Mouse (Mus musculus) left cerebral cortex, adult 9 months (tissue): ENCODE results near the gene Mrpl51.

Experiments
- DNase-seq, 2 experiments: peaks; one replicate each; pipeline ENCODE4 v3.0.0; 2022; ENCODE audit warnings: low spot score in 2 of 2

The Mrpl51 gene

GRCm38 (mm10) chr6:125232516-125232915, 40.9 kb downstream of the Mrpl51 start:
- DNase-seq, result no peak

DNA sequence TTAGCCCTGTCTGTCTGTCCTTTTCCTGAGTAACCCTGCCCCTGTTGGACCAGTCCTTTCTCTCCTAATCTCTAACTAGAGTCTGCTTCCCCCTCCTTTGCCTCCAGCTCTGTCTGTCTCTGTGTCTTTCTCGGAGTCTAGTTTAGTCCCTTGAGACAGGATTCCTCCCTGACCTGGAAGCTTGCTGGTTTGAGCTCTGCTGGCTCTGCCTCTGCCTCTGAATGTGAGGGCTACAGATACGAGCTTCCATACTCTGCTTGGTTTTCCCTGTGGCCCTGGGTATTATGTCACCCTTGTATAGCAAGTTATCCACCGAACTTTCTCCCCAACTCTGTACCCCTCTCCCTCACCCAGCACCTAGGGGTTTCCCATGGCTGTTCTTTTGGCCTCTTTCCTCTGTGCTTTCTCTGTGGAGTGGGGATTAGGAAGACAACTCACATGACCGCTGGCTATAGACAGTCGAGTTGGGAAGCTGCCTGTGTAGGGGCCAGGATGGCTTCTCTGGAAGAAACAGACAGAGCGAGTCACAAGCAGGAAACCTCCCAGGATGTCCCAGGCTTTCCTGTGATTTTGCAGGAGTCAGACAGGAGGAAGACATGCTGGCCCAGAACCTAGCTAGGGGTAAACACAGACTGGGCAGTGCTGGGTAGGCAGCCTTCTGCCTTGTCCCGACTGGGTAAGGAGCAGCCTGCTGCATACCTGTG, 42.4 kb downstream of the Mrpl51 start:
- DNase-seq, result no peak

GRCm38 (mm10) chr6:125234520-125234828, 42.9 kb downstream of the Mrpl51 start:
- no peak for DNase-seq

GRCm38 (mm10) chr6:125236341-125236740, 44.7 kb downstream of the Mrpl51 start:
- DNase-seq, result no peak

GRCm38 (mm10) chr6:125236782-125237181, 45.2 kb downstream of the Mrpl51 start, which contains the start of gene Cd27:
Cd27 (minus strand) TSS chr6:125237010.
- no peak for DNase-seq

DNA sequence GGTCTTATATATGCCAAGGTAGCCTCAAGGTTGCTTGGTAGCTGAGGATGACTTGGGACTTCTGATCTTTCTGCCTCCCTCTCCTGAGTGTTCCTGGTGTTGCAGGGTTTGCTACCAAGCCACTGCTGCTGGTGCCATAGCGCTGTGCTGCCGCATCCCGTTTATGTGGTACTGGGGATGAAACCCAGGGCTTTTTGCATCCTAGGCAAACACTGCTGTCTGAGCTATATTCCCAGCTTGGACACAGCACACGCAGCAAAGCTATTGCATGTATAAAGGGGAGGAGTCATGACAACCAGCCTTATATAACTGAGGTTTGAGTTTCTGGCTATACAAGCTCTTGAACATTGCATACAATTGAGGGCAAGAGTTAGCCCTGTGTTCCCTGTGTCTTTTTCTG, 45.8 kb downstream of the Mrpl51 start:
- DNase-seq, result no peak

- no peak for DNase-seq
Measured at GRCm38 (mm10) chr6:125238396-125238795, 46.8 kb downstream of the Mrpl51 start.

DNA sequence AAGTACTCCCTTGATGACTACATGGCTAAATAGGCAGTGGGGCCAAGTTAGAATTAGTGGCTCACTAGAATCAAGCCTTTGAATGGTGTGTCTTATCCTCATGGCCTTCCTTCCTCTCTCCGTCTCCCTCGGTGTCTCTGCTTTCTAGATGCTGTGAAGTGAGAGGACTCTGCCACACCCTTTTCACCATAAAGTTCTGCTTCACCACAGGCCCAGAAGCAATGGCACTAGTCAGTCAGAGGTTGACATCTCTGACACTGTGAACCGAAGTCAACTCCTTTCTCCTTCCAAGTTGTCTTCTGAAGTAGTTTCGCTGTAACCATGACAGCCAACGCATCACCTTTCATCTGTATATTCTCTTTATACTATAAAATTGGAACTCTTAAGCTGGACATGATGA, 47.9 kb downstream of the Mrpl51 start:
- DNase-seq, result no peak

- DNase-seq, result no peak
Measured at GRCm38 (mm10) chr6:125240617-125241016, 49.0 kb downstream of the Mrpl51 start.

GRCm38 (mm10) chr6:125241566-125241965, 50.0 kb downstream of the Mrpl51 start:
- no peak for DNase-seq

DNA sequence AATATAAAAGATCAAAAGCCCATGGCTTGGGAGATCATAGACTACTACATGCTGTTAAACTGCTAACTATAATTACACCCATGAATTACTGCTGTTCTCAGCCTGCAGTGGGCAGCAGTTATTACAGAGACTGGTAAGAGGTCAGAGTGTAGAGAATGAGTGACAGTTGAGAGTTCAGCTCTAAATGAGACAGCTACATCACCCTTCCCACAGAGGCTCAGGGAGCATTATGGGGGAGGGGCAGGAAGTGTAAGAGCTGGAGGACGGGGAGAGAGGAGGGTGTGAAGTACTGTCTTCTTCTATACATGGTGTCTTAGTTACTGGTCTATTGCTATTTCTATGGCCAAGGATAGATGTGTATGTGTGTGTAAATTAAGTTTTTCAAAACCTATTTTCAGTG, 53.0 kb downstream of the Mrpl51 start:
- DNase-seq, result no peak
